Mouse (Mus musculus) CH12.LX (cell line): ENCODE data around the gene Fgfr2. TPM values are rescaled to one million over a fixed set of nuclear protein-coding genes. Genes with fewer than 3 reads are reported as not detected.

ENCODE experiments used
- DNase-seq: peaks from one replicate; pipeline ENCODE4 v3.0.0-alpha.2; 2013; ENCODE audit errors: extremely low read depth
- H3K27ac ChIP-seq: 2 replicates; pipeline ENCODE4 v1.5.1; 2012; ENCODE audit warnings: low read depth, mild to moderate bottlenecking, control low read depth, moderate library complexity; ENCODE audit not compliant: insufficient read depth
- H3K27me3 ChIP-seq: replicated peaks from 2 replicates; pipeline ENCODE3; 2012; ENCODE audit warnings: inconsistent platforms
- H3K36me3 ChIP-seq, 2 experiments: replicated peaks in 1 of 2; 2 replicates each; pipeline versions ENCODE3 to v1.6.1; 2012; ENCODE audit warnings: inconsistent platforms in 1 of 2, low read length in 1 of 2, mild to moderate bottlenecking in 1 of 2, mixed read lengths in 1 of 2, moderate library complexity in 1 of 2; ENCODE audit not compliant: control insufficient read depth in 1 of 2, insufficient read depth in 1 of 2
- H3K4me1 ChIP-seq, 2 experiments: 2 replicates each; pipeline ENCODE4 v1.6.1; 2012; ENCODE audit warnings: inconsistent platforms in 1 of 2, moderate library complexity in 1 of 2; ENCODE audit not compliant: insufficient read depth in 2 of 2, control insufficient read depth in 1 of 2
- H3K4me2 ChIP-seq: 2 replicates; pipeline ENCODE4 v1.6.1; 2012; ENCODE audit warnings: low read depth, mild to moderate bottlenecking, control low read depth; ENCODE audit not compliant: poor library complexity, insufficient read depth, severe bottlenecking
- H3K4me3 ChIP-seq, 3 experiments: fragments of 150-350 bp in 1 of 3; sonication (generic) in 1 of 3; replicated peaks in 1 of 3; 2 replicates each; pipeline versions ENCODE3 to v1.5.1; 2011 to 2012; ENCODE audit warnings: low read depth in 2 of 3, low read length in 2 of 3, mild to moderate bottlenecking in 2 of 3, moderate library complexity in 2 of 3, control low read depth in 1 of 3, improper control_type of control experiment in 1 of 3, inconsistent platforms in 1 of 3, mixed read lengths in 1 of 3; ENCODE audit not compliant: poor library complexity in 1 of 3
- H3K79me2 ChIP-seq: replicated peaks from 2 replicates; pipeline ENCODE4 v1.6.1; 2012; ENCODE audit warnings: mild to moderate bottlenecking, moderate library complexity; ENCODE audit not compliant: control insufficient read depth, poor library complexity, insufficient read depth, severe bottlenecking; ENCODE audit errors: extremely low read depth
- H3K9ac ChIP-seq: 2 replicates; pipeline ENCODE4 v1.6.1; 2012; ENCODE audit warnings: low read depth, mild to moderate bottlenecking, control low read depth, moderate library complexity; ENCODE audit not compliant: insufficient read depth
- H3K9me3 ChIP-seq: replicated peaks from 2 replicates; pipeline ENCODE3; 2012; ENCODE audit warnings: low read length, inconsistent platforms, mixed read lengths
- BHLHE40 ChIP-seq: IDR thresholded peaks from 2 replicates; pipeline ENCODE4 v1.6.1; 2011; ENCODE audit warnings: mild to moderate bottlenecking, low read depth, low read length, improper control_type of control experiment
- ELF1 ChIP-seq: IDR thresholded peaks from 2 replicates; pipeline ENCODE4 v1.6.1; 2014; ENCODE audit warnings: low read depth, mild to moderate bottlenecking, inconsistent platforms, low read length, improper control_type of control experiment
- ETS1 ChIP-seq: conservative IDR thresholded peaks from 2 replicates; pipeline ENCODE4 v1.6.1; 2012; ENCODE audit warnings: low read depth, mild to moderate bottlenecking, inconsistent platforms, low read length, improper control_type of control experiment, moderate library complexity
- GABPA ChIP-seq: IDR thresholded peaks from 2 replicates; pipeline ENCODE4 v1.6.1; 2012; ENCODE audit warnings: low read depth, low read length, improper control_type of control experiment, inconsistent platforms; ENCODE audit not compliant: insufficient replicate concordance
- MAFK ChIP-seq: IDR thresholded peaks from 2 replicates; pipeline ENCODE4 v1.6.1; 2011; ENCODE audit warnings: low read length, improper control_type of control experiment; ENCODE audit not compliant: insufficient replicate concordance
- MAX ChIP-seq: IDR thresholded peaks from 2 replicates; pipeline ENCODE4 v1.6.1; 2011; ENCODE audit warnings: low read length, improper control_type of control experiment
- MAZ ChIP-seq: IDR thresholded peaks from 2 replicates; pipeline ENCODE4 v1.6.1; 2012; ENCODE audit warnings: low read depth, mild to moderate bottlenecking, inconsistent platforms, low read length, improper control_type of control experiment, moderate library complexity
- MEF2A ChIP-seq: IDR thresholded peaks from 2 replicates; pipeline ENCODE4 v1.6.1; 2014; ENCODE audit warnings: low read depth, mild to moderate bottlenecking, inconsistent platforms, low read length, improper control_type of control experiment, borderline replicate concordance
- MXI1 ChIP-seq: IDR thresholded peaks from 2 replicates; pipeline ENCODE4 v1.6.1; 2011; ENCODE audit warnings: mild to moderate bottlenecking, low read depth, low read length, improper control_type of control experiment
- MYC ChIP-seq: IDR thresholded peaks from 2 replicates; pipeline ENCODE4 v1.6.1; 2011; ENCODE audit warnings: low read depth, mild to moderate bottlenecking, improper control_type of control experiment, low read length
- NRF1 ChIP-seq: IDR thresholded peaks from 2 replicates; pipeline ENCODE4 v1.6.1; 2014; ENCODE audit warnings: low read depth, mild to moderate bottlenecking, inconsistent platforms, low read length, improper control_type of control experiment, moderate library complexity
- PAX5 ChIP-seq: IDR thresholded peaks from 2 replicates; pipeline ENCODE4 v1.6.1; 2012; ENCODE audit warnings: low read length, inconsistent platforms, mixed read lengths
- POLR2A ChIP-seq: IDR thresholded peaks from 2 replicates; pipeline ENCODE4 v1.6.1; 2011; ENCODE audit warnings: low read depth, mild to moderate bottlenecking, improper control_type of control experiment, low read length
- POLR2AphosphoS2 ChIP-seq: IDR thresholded peaks from 2 replicates; pipeline ENCODE4 v1.6.1; 2011; ENCODE audit warnings: low read depth, low read length, improper control_type of control experiment
- RAD21 ChIP-seq: IDR thresholded peaks from 2 replicates; pipeline ENCODE4 v1.6.1; 2011; ENCODE audit warnings: low read depth, mild to moderate bottlenecking, low read length, improper control_type of control experiment, moderate library complexity
- SIN3A ChIP-seq: IDR thresholded peaks from 2 replicates; pipeline ENCODE4 v1.6.1; 2012; ENCODE audit warnings: low read length, improper control_type of control experiment, inconsistent platforms
- TCF12 ChIP-seq: IDR thresholded peaks from 2 replicates; pipeline ENCODE4 v1.6.1; 2014; ENCODE audit warnings: low read depth, mild to moderate bottlenecking, inconsistent platforms, low read length, improper control_type of control experiment
- USF2 ChIP-seq: conservative IDR thresholded peaks from 2 replicates; pipeline ENCODE4 v1.6.1; 2011; ENCODE audit warnings: low read depth, low read length, improper control_type of control experiment
- ZKSCAN1 ChIP-seq: IDR thresholded peaks from 2 replicates; pipeline ENCODE4 v1.6.1; 2012; ENCODE audit warnings: low read depth, inconsistent platforms, low read length, improper control_type of control experiment, borderline replicate concordance
- ZMIZ1 ChIP-seq: IDR thresholded peaks from 2 replicates; pipeline ENCODE4 v1.6.1; 2012; ENCODE audit warnings: low read depth, mild to moderate bottlenecking, inconsistent platforms, low read length, improper control_type of control experiment
- ZNF384 ChIP-seq: IDR thresholded peaks from 2 replicates; pipeline ENCODE4 v1.6.1; 2012; ENCODE audit warnings: low read depth, low read length, improper control_type of control experiment, inconsistent platforms
- dilution Hi-C: fragments of 300-500 bp; cut with MboI; formaldehyde crosslinking; loops from 2 replicates; pipeline ENCODE4 v1.14.3; 2020; ENCODE audit warnings: low sequenced_read_pairs; ENCODE audit not compliant: extremely low pct_unique_long_range_greater_than_20kb, extremely low pct_ligation_motif_present
- in situ Hi-C: fragments of 300-500 bp; cut with MboI; formaldehyde crosslinking; loops from 3 replicates; pipeline ENCODE4 v1.14.3; 2019; ENCODE audit warnings: low sequenced_read_pairs, low pct_ligation_motif_present, low pct_unique_long_range_greater_than_20kb, mixed read lengths
- polyA plus RNA-seq: library from polyadenylated mRNA; unstranded; fragments of >175 nt; gene quantifications from 2 replicates; pipeline ENCODE4 v1.2.1, GENCODE M21; 2012; ENCODE audit warnings: low read depth; ENCODE audit not compliant: insufficient read length
- total RNA-seq, 2 experiments: library from RNA; depleted of rRNA; stranded (reverse); fragments of 300-350 nt in 1 of 2; fragments of >200 nt in 1 of 2; gene quantifications; 2 replicates each; pipeline ENCODE4 v1.2.3; 2012 to 2014

Fgfr2 gene
- total and polyA plus RNA-seq, 3 experiments, result not detected

DNA sequence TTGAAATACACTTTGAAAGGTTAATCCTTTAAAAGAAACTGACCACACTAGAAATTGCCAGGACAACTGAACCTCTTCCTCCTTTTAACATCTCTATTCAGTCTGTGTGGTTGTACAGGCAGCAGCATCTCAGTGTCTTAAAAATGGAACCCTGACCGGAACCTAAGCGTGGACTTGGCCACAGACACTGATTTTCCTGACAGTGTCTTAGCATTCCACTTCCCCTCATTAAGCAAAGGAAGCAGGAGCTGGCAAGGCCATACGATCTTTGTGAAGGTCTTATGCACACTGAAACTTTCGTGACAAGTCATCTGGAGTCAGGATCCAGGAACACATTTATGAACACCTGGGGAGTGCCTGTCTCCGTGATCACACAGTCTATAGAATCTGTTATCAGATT, 339.0 kb downstream of the Fgfr2 start:
- dilution Hi-C loops, result no loop called here
- H3K36me3 ChIP-seq, result peaks cover 13 to 67% of the 10 kb centered on the region in 2 experiments
- H3K27ac ChIP-seq, result no peak overlapping the region
- no peak for TF ChIP-seq BHLHE40
- no peak for TF ChIP-seq ZNF384
- no peak for TF ChIP-seq ELF1
- no peak for TF ChIP-seq NRF1
- TF ChIP-seq PAX5, result no peak
- TF ChIP-seq MXI1, result no peak
- no peak for TF ChIP-seq RAD21
- no peak for TF ChIP-seq MAZ
- no peak for TF ChIP-seq POLR2A
- no peak for TF ChIP-seq ETS1
- TF ChIP-seq MAX, result no peak
- no peak for TF ChIP-seq MYC
- TF ChIP-seq USF2, result no peak
- no peak for TF ChIP-seq MEF2A
- no peak for TF ChIP-seq GABPA
- no peak for TF ChIP-seq SIN3A
- H3K4me3 ChIP-seq, result no peak overlapping the region
- in situ Hi-C loops, result no loop called here
- H3K4me2 ChIP-seq, result no peak overlapping the region
- DNase-seq, result no peak
- H3K9ac ChIP-seq, result no peak overlapping the region
- peaks cover 8% of the 10 kb centered on the region; the same call in 1 of the 2 replicates for H3K79me2 ChIP-seq
- H3K27me3 ChIP-seq, result no peaks in the 10 kb centered on the region
- H3K9me3 ChIP-seq, result no peaks in the 10 kb centered on the region
- H3K4me1 ChIP-seq, result peaks cover 26 to 81% of the 10 kb centered on the region in 2 experiments

DNA sequence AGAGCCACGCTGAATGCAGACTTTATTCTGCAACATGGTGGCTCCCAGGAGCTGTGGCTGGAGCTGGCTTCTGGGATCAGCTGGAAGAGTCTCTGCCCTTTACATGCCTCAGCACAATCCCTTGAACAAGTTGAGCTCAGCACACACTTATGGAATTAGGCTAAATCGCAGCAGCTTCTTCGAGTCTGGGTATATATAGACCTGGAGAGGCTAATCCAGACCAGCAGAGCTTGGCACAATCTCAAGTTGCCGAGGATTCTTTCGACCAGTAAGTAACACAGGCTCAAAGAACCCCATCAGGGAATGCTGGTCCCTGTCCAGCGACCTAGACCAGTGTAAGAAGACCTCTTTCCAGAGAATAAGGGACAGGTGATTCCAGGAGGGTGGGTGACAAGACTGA, 341.3 kb downstream of the Fgfr2 start:
- Histone ChIP-seq H3K4me1 (peaks cover 12 to 66% of the 10 kb centered on the region in 2 experiments), H3K4me2 (no peak overlapping the region), H3K27ac (no peak overlapping the region), H3K9me3 (no peaks in the 10 kb centered on the region), H3K27me3 (no peaks in the 10 kb centered on the region), H3K36me3 (peaks cover 33 to 81% of the 10 kb centered on the region in 2 experiments), H3K4me3 (no peak overlapping the region), H3K79me2 (peaks cover 11% of the 10 kb centered on the region; the same call in 1 of the 2 replicates), H3K9ac (no peak overlapping the region)
- no peak for DNase-seq
- in situ Hi-C loops (no loop called here), dilution Hi-C loops (no loop called here)
- TF ChIP-seq ZMIZ1 (no peak), ZKSCAN1 (no peak), RAD21 (no peak), POLR2AphosphoS2 (no peak), POLR2A (no peak), TCF12 (no peak), MAFK (no peak)
